Mouse (Mus musculus) hindbrain, embryonic 12.5 days (tissue): ENCODE measurements around the gene C1ra. TPM values are rescaled to one million over a fixed set of nuclear protein-coding genes. Genes with fewer than 3 reads are reported as not detected.
"Not testable (repeated sequence)": the region's sequence is repeated elsewhere in the genome, so short reads cannot be mapped to it uniquely, and the experiment has no call there.

Experiments used
- ATAC-seq: fragments of 200-750 bp; cut with Nextera tagmentation; 2 replicates; pipeline ENCODE4 v1.8.0; 2017; ENCODE audit warnings: moderate TSS enrichment; ENCODE audit not compliant: low FRiP score
- H3K27ac ChIP-seq: fragments of 300-500 bp; sonication (generic); 2 replicates; pipeline ENCODE4 v1.5.1; 2016; ENCODE audit warnings: mild to moderate bottlenecking
- H3K27me3 ChIP-seq: fragments of 300-500 bp; sonication (generic); 2 replicates; pipeline ENCODE4 v1.6.1; 2016; ENCODE audit warnings: mild to moderate bottlenecking
- H3K36me3 ChIP-seq: fragments of 300-500 bp; sonication (generic); 2 replicates; pipeline ENCODE4 v1.6.1; 2016; ENCODE audit warnings: mild to moderate bottlenecking
- H3K4me1 ChIP-seq: fragments of 300-500 bp; sonication (generic); 2 replicates; pipeline ENCODE4 v1.6.1; 2016
- H3K4me2 ChIP-seq: fragments of 300-500 bp; sonication (generic); replicated peaks from 2 replicates; pipeline ENCODE4 v1.6.1; 2016; ENCODE audit warnings: mild to moderate bottlenecking
- H3K4me3 ChIP-seq: fragments of 300-500 bp; sonication (generic); 2 replicates; pipeline ENCODE4 v1.5.1; 2016; ENCODE audit warnings: mild to moderate bottlenecking
- H3K9ac ChIP-seq: fragments of 300-500 bp; sonication (generic); 2 replicates; pipeline ENCODE4 v1.6.1; 2016; ENCODE audit warnings: mild to moderate bottlenecking, moderate library complexity
- H3K9me3 ChIP-seq: fragments of 300-500 bp; sonication (generic); replicated peaks from 2 replicates; pipeline ENCODE4 v1.6.1; 2016; ENCODE audit warnings: mild to moderate bottlenecking
- WGBS: fragments of 180-500 bp; shearing (Covaris S2); methylation state at CpG from one replicate; pipeline ENCODE4 v1.1.7; 2016; 5-methylcytosine and 5-hydroxymethylcytosine counted together
- polyA plus RNA-seq: library from polyadenylated mRNA; unstranded; fragments of >200 nt; fragmentation: Nextera tagmentation; extraction: Ambion mirVana; gene quantifications from 2 replicates; pipeline ENCODE4 v1.2.1, GENCODE M21; 2016

The C1ra gene
- 0.14 and 0.49 TPM in 2 replicates for polyA plus RNA-seq

DNA sequence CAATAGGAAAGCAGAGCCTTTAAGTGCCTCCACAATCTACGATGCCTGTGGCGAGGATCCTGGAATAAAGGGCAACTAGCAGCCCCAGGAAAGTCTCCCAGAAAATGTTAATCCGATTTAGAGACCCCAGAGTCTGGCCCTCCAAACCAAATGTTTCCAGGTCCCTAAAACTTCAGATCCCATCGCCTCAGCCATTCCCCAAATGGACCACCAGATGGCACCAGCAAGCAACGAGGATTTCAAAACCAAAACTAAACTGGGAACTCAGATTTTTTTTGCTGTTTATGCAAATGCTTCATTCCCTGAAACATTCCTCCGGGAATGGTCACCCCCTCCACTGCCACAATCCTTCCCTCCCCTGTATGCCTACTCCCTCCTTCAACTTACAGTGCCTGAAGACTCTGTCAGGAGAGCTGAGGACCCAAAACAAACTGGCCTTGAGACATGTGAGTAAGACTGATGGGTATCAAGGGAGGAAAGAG lies at the start of gene C1ra:
Gene C1ra (plus strand): TSS at position 51 of the 482 bp plus-strand sequence.
- no peak within 1 kb of the TSS for H3K27ac ChIP-seq
- no peaks in the 10 kb centered on the region for H3K36me3 ChIP-seq
- H3K27me3 ChIP-seq: no peaks in the 10 kb centered on the region
- 8% methylated on average over 6 of the region's 6 CpGs for WGBS
- peak within 1 kb of the TSS; percentile 30; the same call in 1 of the 2 replicates for H3K4me2 ChIP-seq
- no peaks in the 10 kb centered on the region for H3K4me1 ChIP-seq
- H3K9ac ChIP-seq: no peak within 1 kb of the TSS
- ATAC-seq: no peak
- H3K9me3 ChIP-seq: no peaks in the 10 kb centered on the region
- H3K4me3 ChIP-seq: no peak within 1 kb of the TSS

- Histone ChIP-seq H3K4me2 (peak overlapping the region; percentile 90), H3K4me3 (peak overlapping the region; percentile 54), H3K9me3 (no peaks in the 10 kb centered on the region), H3K36me3 (peaks cover 14% of the 10 kb centered on the region; the same call in 1 of the 2 replicates), H3K9ac (peak overlapping the region; percentile 77), H3K27ac (peak overlapping the region; percentile 79), H3K4me1 (peaks cover 21% of the 10 kb centered on the region), H3K27me3 (0 out of 2 replicates have a peak, but pooled peaks cover 3% of the 10 kb centered on the region)
- WGBS: 18% methylated on average over 8 of the region's 8 CpGs
- ATAC-seq: peak; percentile 62
Measured at GRCm38 (mm10) chr6:124463881-124464291, 48.3 kb upstream of the C1ra start.

DNA sequence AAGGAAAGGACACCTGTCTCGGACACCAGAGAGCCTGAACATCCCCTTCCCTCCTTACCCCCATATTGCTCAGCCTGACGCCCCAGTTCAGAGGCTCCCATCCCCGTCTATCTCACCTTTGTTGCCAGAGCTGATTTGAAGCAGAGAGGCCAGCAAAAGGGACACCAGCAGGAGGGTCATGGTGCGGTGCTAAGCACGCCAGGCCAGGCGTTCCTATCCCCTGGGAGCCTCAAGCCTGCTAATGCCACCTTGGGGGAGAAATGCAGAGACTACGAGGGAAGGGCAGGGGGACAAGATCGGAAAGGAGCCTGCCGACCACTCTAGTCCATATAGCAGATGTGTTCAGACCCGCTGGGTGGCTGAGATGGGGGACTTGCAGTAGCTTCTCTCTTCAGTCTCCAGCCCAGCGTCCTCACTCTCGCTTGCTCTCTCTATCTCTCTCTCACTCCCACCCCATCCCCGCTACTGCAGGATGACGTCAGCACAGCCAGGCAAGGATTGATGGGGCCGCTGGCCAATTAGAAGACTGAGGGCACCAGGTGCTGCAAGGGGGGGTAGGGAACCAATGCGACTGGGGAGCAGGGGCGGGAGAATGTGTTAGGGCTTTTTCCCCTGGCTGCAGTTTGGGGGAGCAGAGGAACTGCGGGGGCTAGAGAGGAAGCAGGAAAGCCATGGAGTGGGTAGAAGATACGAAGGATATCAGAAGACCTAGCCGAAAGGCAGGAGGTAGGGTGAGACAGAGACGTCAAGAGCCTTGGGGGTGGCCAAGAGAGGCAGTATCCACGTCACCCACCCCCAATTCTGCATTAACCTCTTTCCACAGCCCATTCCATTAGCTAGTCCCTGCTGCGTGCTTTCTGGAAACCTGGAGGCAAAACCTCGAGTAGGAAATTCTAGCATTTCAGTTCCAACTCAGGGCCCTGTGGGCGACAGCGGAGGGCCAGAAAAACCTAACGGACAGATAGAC lies 47.6 kb upstream of the C1ra start, which contains the start of gene Clstn3:
Gene Clstn3 (minus strand): TSS at position 490 of the 967 bp plus-strand sequence.
- H3K36me3 ChIP-seq: peaks cover 12% of the 10 kb centered on the region; the same call in 1 of the 2 replicates
- H3K4me3 ChIP-seq: peak within 1 kb of the TSS; percentile 54
- 7% methylated on average over 27 of the region's 27 CpGs for WGBS
- 0 out of 2 replicates have a peak, but pooled peaks cover 3% of the 10 kb centered on the region for H3K27me3 ChIP-seq
- peak within 1 kb of the TSS; percentile 79 for H3K27ac ChIP-seq
- ATAC-seq: peak; percentile 96
- H3K9ac ChIP-seq: peak within 1 kb of the TSS; percentile 77
- H3K9me3 ChIP-seq: no peaks in the 10 kb centered on the region
- peaks cover 21% of the 10 kb centered on the region for H3K4me1 ChIP-seq
- H3K4me2 ChIP-seq: peak within 1 kb of the TSS; percentile 90

GRCm38 (mm10) chr6:124465299-124465698 lies 46.9 kb upstream of the C1ra start:
- Histone ChIP-seq H3K4me1 (peaks cover 21% of the 10 kb centered on the region), H3K9me3 (no peaks in the 10 kb centered on the region), H3K27ac (no peak overlapping the region), H3K27me3 (0 out of 2 replicates have a peak, but pooled peaks cover 3% of the 10 kb centered on the region), H3K4me3 (peak overlapping the region; percentile 54), H3K36me3 (peaks cover 12% of the 10 kb centered on the region; the same call in 1 of the 2 replicates), H3K9ac (no peak overlapping the region), H3K4me2 (peak overlapping the region; percentile 90)
- WGBS: 41% methylated on average over 6 of the region's 6 CpGs
- no peak for ATAC-seq

DNA sequence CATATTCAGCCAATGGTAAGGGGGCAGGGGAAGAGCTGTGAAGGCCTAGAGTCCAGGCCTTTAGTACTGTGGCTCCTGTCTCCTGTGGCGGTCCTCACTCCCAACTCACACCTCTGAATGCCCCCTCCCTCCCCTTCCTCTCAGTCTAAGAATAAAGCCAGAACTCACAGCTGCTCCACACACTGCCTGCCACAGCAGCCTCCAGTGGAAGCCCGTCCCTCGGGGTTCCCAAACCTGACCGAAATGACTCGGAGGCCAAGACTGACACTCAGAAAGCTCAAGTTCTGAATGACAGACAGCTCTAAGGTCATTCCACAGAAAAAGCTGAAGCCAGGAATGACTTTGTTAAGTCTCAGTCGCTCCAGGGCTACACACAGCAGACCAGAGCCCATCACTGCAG lies 46.5 kb upstream of the C1ra start:
- H3K9ac ChIP-seq: no peak overlapping the region
- H3K4me1 ChIP-seq: peaks cover 21% of the 10 kb centered on the region
- no peak for ATAC-seq
- no peak overlapping the region for H3K4me2 ChIP-seq
- H3K27ac ChIP-seq: no peak overlapping the region
- no peak overlapping the region for H3K4me3 ChIP-seq
- WGBS: 66% methylated on average over 6 of the region's 6 CpGs
- 0 out of 2 replicates have a peak, but pooled peaks cover 3% of the 10 kb centered on the region for H3K27me3 ChIP-seq
- H3K36me3 ChIP-seq: peaks cover 10% of the 10 kb centered on the region; the same call in 1 of the 2 replicates
- no peaks in the 10 kb centered on the region for H3K9me3 ChIP-seq

GRCm38 (mm10) chr6:124471121-124471520 lies 41.1 kb upstream of the C1ra start:
- H3K27me3 ChIP-seq: no peaks in the 10 kb centered on the region
- no peak overlapping the region for H3K9ac ChIP-seq
- 89% methylated on average over 3 of the region's 3 CpGs for WGBS
- no peaks in the 10 kb centered on the region for H3K36me3 ChIP-seq
- ATAC-seq: no peak
- no peak overlapping the region for H3K4me3 ChIP-seq
- no peak overlapping the region for H3K27ac ChIP-seq
- no peaks in the 10 kb centered on the region for H3K4me1 ChIP-seq
- H3K9me3 ChIP-seq: no peaks in the 10 kb centered on the region
- H3K4me2 ChIP-seq: no peak overlapping the region

- not testable (repeated sequence) for H3K4me1 ChIP-seq, H3K9ac ChIP-seq, H3K36me3 ChIP-seq, ATAC-seq, H3K4me2 ChIP-seq, H3K27ac ChIP-seq, H3K4me3 ChIP-seq, H3K9me3 ChIP-seq, H3K27me3 ChIP-seq
- WGBS: 83% methylated on average over 6 of the region's 6 CpGs
Measured at GRCm38 (mm10) chr6:124471783-124472638, 40.2 kb upstream of the C1ra start.

DNA sequence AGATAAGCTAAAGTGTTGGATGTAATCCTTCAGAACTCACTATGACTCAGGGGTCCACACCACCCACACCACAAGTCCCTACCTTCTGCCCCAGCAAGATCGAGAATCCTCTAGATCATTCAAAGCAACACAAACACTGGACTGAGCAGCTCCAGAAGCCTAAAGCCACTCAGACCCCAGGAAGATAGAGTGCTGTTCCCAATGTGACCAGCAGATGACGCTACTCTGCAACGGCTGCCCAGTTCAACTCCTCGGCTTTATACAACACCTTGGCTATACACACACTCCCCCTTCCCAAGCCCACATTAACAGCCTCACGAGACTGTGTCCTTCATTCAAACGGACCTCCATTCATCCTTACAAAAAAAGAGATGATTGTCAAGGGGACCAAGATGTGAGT lies 39.4 kb upstream of the C1ra start:
- H3K9ac ChIP-seq: no peak overlapping the region
- no peak overlapping the region for H3K27ac ChIP-seq
- no peaks in the 10 kb centered on the region for H3K4me1 ChIP-seq
- WGBS: 40% methylated on average over 6 of the region's 6 CpGs
- no peak for ATAC-seq
- no peak overlapping the region for H3K4me2 ChIP-seq
- no peaks in the 10 kb centered on the region for H3K36me3 ChIP-seq
- H3K4me3 ChIP-seq: no peak overlapping the region
- no peaks in the 10 kb centered on the region for H3K27me3 ChIP-seq
- H3K9me3 ChIP-seq: no peaks in the 10 kb centered on the region

DNA sequence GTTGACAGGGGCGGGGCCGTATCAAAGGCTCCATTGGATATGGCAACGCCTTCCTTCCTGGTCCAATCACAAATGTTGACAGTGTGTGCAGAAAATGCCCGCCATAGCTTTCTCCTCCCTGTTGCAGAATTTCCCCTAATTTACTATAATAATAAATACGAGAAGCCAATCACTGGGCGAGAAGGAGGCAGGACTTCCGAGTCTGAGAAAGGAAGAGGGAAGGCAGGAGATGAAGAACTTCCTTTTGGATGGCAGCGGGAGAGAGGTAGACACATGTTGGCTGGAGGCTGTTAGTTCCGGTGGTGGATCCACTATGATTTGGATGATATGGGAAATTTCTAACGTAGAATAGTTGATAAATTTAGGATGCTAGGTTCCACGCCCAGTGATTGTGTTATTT lies 37.6 kb upstream of the C1ra start:
- H3K9me3 ChIP-seq: no peaks in the 10 kb centered on the region
- no peak overlapping the region for H3K27ac ChIP-seq
- ATAC-seq: no peak
- H3K4me2 ChIP-seq: no peak overlapping the region
- H3K27me3 ChIP-seq: no peaks in the 10 kb centered on the region
- H3K36me3 ChIP-seq: no peaks in the 10 kb centered on the region
- no peak overlapping the region for H3K9ac ChIP-seq
- H3K4me1 ChIP-seq: no peaks in the 10 kb centered on the region
- 83% methylated on average over 11 of the region's 11 CpGs for WGBS
- H3K4me3 ChIP-seq: no peak overlapping the region

GRCm38 (mm10) chr6:124475335-124476075 lies 36.7 kb upstream of the C1ra start:
- not testable (repeated sequence) for H3K36me3 ChIP-seq, ATAC-seq, H3K27me3 ChIP-seq, H3K9ac ChIP-seq, H3K4me1 ChIP-seq, H3K27ac ChIP-seq, H3K9me3 ChIP-seq, H3K4me2 ChIP-seq, H3K4me3 ChIP-seq
- WGBS: 94% methylated on average over 8 of the region's 11 CpGs

DNA sequence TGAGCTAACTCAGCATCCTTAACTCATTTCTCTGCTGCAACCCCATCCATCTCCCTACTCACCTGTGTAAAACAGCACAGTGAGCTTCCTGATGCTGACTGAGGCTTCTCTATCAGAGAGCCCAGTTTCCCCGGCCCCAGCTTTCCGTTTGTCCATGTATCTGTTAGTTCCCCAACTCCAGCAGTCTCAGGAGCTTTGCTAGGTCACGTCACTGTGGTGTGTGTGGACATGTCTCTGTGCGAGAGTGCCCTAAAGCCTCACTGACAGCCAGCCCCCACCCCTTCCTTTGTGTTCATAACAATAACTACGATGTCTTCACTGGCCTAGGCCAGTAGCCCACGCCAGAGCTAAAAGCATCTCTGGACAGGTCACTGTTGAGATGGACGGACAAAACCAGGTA lies 36.0 kb upstream of the C1ra start:
- Histone ChIP-seq H3K36me3 (no peaks in the 10 kb centered on the region), H3K9ac (no peak overlapping the region), H3K27me3 (no peaks in the 10 kb centered on the region), H3K4me3 (no peak overlapping the region), H3K4me2 (no peak overlapping the region), H3K4me1 (no peaks in the 10 kb centered on the region), H3K9me3 (no peaks in the 10 kb centered on the region), H3K27ac (no peak overlapping the region)
- no peak for ATAC-seq
- 68% methylated on average over 7 of the region's 7 CpGs for WGBS
